Mouse (Mus musculus): ENCODE data around the gene Tbc1d10a. TPM values are rescaled to one million over a fixed set of nuclear protein-coding genes. Genes with fewer than 3 reads are reported as not detected.

The Tbc1d10a gene
- polyA plus RNA-seq, 1 experiment from 2014 or later = 42.3 TPM

DNA sequence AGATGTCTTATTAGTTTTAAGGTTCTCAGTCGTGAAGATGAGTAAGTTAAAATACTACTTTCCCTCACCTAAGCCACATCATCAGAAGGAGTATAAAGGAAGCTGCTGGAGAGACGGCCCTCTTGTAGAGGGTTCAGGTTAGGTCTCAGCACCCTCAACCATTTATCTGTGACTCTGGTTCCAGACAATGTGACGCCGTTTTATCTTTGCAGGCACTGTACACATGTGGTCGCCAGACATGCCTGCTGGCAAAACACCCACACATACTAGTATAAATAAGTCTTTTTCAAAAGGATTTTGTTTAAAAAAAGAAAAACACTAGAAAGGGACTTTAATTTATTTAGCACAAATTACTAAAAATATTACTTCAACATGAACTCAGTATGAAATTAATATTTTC is 30.9 kb upstream of the Tbc1d10a start:
- 55% methylated on average over 5 of the region's 5 CpGs for WGBS
- no peak for ATAC-seq (ENCODE audit: low FRiP score, low read depth)
- no peak overlapping the region for H3K4me2 ChIP-seq (replicated peaks)
- peaks cover 14% of the 10 kb centered on the region for H3K4me1 ChIP-seq
- H3K27me3 ChIP-seq = no peaks in the 10 kb centered on the region
- H3K4me3 ChIP-seq = no peak overlapping the region
- peaks cover 12% of the 10 kb centered on the region for H3K36me3 ChIP-seq
- H3K27ac ChIP-seq = no peak overlapping the region
- H3K9ac ChIP-seq = no peak overlapping the region
- no peaks in the 10 kb centered on the region for H3K9me3 ChIP-seq

- no peaks in the 10 kb centered on the region for H3K27me3 ChIP-seq
- 88% methylated on average over 3 of the region's 3 CpGs for WGBS
- ATAC-seq (ENCODE audit: low FRiP score, low read depth) = no peak
- H3K27ac ChIP-seq = no peak overlapping the region
- H3K9ac ChIP-seq = peak overlapping the region; percentile 1; the same call in 1 of the 2 replicates
- H3K36me3 ChIP-seq = peaks cover 32% of the 10 kb centered on the region
- peak overlapping the region; percentile 87; the same call in 1 of the 2 replicates for H3K4me2 ChIP-seq (replicated peaks)
- peaks cover 34% of the 10 kb centered on the region for H3K4me1 ChIP-seq
- no peaks in the 10 kb centered on the region for H3K9me3 ChIP-seq
- peak overlapping the region; percentile 75; the same call in 1 of the 2 replicates for H3K4me3 ChIP-seq
Measured at GRCm38 (mm10) chr11:4158676-4159075, 27.9 kb upstream of the Tbc1d10a start.

DNA sequence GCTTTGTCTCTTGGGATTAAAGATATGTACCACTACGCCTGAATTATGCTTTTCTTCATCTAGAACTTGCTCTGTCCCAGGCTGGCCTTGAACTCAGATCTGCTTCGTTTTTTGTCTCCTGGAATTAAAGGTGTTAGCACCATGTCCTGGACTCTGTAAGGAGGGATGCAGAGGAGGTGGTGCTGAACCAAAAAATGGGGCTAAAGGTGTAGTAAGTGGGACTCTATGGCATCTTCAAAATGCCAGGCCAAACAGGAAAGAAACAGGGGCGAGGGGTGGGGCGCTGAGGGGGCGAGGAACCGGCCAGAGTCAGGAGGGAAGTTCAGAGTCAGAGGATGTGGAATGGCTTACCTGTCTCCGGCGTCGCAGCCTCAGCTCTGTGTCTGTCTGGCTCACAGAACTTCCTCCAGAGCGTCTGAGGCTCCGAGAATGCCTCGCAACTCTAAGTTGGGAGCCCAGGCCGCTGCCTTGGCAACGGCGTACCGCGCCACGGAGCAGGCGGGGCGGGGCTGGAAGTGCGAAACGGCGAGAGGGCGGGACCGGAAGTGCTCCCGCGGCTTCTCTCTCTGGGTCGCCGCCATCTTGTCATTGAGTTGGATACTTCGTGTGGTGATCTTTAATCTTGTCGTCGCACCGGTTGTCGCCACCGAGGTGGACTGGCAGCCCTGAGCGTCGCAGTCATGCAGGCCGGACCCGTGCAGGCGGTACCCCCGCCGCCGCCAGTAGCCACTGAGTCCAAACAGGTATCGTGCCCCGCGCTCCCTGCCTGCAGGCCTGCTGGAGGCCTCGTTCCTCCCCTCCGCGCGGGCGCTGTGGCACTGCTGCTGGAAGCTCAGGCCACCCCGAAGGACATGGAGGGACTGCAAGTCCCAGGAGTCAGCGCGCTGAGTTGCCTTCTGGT is 26.5 kb upstream of the Tbc1d10a start, which contains the start of the genes Ccdc157 and Sf3a1:
Gene Ccdc157 (minus strand): TSS at position 486 of the 901 bp plus-strand sequence.
Gene Sf3a1 (plus strand): TSS at position 543 of the 901 bp plus-strand sequence.
- H3K36me3 ChIP-seq = peaks cover 40% of the 10 kb centered on the region
- H3K9me3 ChIP-seq = no peaks in the 10 kb centered on the region
- peak within 1 kb of the TSS; percentile 69; the same call in 1 of the 2 replicates for H3K27ac ChIP-seq
- peak within 1 kb of the TSS; percentile 81 for H3K9ac ChIP-seq
- WGBS = 1% methylated on average over 54 of the region's 54 CpGs
- peaks cover 46% of the 10 kb centered on the region for H3K4me1 ChIP-seq
- H3K4me3 ChIP-seq = peak within 1 kb of the TSS; percentile 75
- no peaks in the 10 kb centered on the region for H3K27me3 ChIP-seq
- peak; percentile 97 for ATAC-seq (ENCODE audit: low FRiP score, low read depth)
- H3K4me2 ChIP-seq (replicated peaks) = peak within 1 kb of the TSS; percentile 87

DNA sequence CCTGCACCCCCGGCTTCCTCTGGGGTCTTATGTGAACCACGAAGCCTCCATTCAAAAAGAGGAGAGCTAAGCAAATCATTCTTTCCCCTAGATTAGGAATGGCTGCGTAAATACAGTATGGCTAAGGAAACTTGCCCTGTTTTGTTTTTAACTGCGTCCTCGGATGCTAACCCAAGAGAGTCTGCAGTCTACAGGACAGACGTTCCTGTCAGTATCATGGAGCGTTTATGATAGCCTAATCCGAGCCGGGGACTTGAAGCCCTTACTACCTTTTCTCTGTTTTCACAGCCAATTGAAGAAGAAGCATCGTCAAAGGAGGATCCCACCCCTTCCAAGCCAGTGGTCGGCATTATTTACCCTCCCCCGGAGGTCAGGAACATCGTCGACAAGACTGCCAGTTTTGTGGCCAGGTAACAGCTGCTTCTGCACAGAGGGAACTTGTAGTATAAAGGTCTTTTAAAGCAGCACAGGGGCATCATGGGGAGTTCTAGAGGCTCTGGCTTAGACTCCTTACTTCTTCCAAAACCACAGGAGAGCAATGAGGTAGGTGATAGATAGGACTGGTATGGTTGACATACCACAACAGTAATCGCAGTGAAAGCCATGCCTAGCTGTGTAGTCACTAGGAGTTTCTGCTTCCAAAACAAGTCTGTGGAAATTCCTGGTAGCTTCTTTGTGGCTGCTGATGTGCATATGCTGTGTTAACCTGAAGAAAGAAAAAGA is 25.7 kb upstream of the Tbc1d10a start:
- ATAC-seq (ENCODE audit: low FRiP score, low read depth) = no peak
- H3K27ac ChIP-seq = peak overlapping the region; percentile 69; the same call in 1 of the 2 replicates
- peak overlapping the region; percentile 87 for H3K4me2 ChIP-seq (replicated peaks)
- no peaks in the 10 kb centered on the region for H3K9me3 ChIP-seq
- WGBS = 7% methylated on average over 15 of the region's 15 CpGs
- H3K36me3 ChIP-seq = peaks cover 48% of the 10 kb centered on the region
- H3K4me1 ChIP-seq = peaks cover 47% of the 10 kb centered on the region
- H3K9ac ChIP-seq = peak overlapping the region; percentile 81
- H3K27me3 ChIP-seq = no peaks in the 10 kb centered on the region
- H3K4me3 ChIP-seq = peak overlapping the region; percentile 75

- Histone ChIP-seq H3K4me1 (peaks cover 36% of the 10 kb centered on the region), H3K27ac (no peak overlapping the region), H3K9ac (peak overlapping the region; percentile 5; the same call in 1 of the 2 replicates), H3K4me2 (replicated peaks) (no peak overlapping the region), H3K4me3 (no peak overlapping the region), H3K36me3 (peaks cover 86% of the 10 kb centered on the region), H3K27me3 (no peaks in the 10 kb centered on the region), H3K9me3 (no peaks in the 10 kb centered on the region)
- WGBS = 71% methylated on average over 2 of the region's 2 CpGs
- no peak for ATAC-seq (ENCODE audit: low FRiP score, low read depth)
Measured at GRCm38 (mm10) chr11:4164701-4165100, 21.9 kb upstream of the Tbc1d10a start.

DNA sequence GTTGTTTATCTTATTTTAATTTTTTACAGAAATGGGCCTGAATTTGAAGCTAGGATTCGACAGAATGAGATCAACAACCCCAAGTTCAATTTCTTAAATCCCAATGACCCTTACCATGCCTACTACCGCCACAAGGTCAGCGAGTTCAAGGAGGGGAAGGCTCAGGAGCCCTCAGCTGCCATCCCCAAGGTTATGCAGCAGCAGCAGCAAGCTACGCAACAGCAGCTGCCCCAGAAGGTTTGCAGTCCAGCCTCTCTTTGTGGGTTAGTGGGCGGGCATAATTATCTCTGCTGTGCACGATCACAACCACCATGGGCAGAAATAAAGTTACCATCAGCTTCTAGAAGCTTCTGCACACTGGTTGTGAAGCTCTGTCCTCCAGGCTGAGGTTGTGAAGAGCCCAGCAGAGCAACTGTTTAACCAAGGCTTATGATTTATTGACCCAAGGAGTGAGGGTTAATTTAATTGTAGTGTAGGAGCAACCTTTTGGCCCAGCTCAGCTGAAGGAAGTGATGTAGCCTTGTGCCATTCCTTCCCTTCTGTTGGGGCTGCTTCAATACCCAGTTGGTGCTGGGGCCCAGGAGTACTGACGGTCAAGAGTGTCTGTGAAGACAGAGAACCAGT is 20.0 kb upstream of the Tbc1d10a start:
- H3K27ac ChIP-seq = no peak overlapping the region
- H3K9ac ChIP-seq = no peak overlapping the region
- 94% methylated on average over 7 of the region's 7 CpGs for WGBS
- no peaks in the 10 kb centered on the region for H3K9me3 ChIP-seq
- no peak for ATAC-seq (ENCODE audit: low FRiP score, low read depth)
- no peak overlapping the region for H3K4me2 ChIP-seq (replicated peaks)
- no peaks in the 10 kb centered on the region for H3K27me3 ChIP-seq
- peaks cover 25% of the 10 kb centered on the region for H3K4me1 ChIP-seq
- H3K36me3 ChIP-seq = peaks cover 100% of the 10 kb centered on the region
- H3K4me3 ChIP-seq = no peak overlapping the region

GRCm38 (mm10) chr11:4174586-4174985 is 12.0 kb upstream of the Tbc1d10a start:
- Histone ChIP-seq H3K4me1 (no peaks in the 10 kb centered on the region), H3K36me3 (peaks cover 100% of the 10 kb centered on the region), H3K27me3 (no peaks in the 10 kb centered on the region), H3K27ac (no peak overlapping the region), H3K4me3 (no peak overlapping the region), H3K9me3 (no peaks in the 10 kb centered on the region), H3K4me2 (replicated peaks) (no peak overlapping the region), H3K9ac (no peak overlapping the region)
- no peak for ATAC-seq (ENCODE audit: low FRiP score, low read depth)
- WGBS = 81% methylated on average over 5 of the region's 5 CpGs

DNA sequence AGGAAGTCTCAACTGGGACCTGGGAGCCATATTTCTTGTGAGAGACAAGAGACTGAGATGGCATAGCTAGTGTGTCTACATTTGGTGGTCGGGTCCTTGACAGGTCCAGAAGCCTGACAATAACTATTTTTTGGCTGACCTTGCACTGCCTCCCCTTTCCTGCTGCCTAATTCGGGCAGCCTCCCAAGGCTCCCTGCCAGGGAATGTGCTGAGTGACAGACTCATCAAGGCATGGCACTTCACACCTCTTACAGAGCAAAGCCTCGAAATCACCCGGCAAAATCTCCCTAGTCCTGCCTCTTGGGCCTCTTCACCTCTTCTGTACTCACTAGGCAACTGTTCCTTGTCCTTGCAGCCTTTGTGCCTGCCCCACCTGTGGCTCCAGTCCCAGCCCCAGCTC is 8.9 kb upstream of the Tbc1d10a start:
- Histone ChIP-seq H3K9me3 (no peaks in the 10 kb centered on the region), H3K27me3 (no peaks in the 10 kb centered on the region), H3K9ac (no peak overlapping the region), H3K4me1 (no peaks in the 10 kb centered on the region), H3K4me2 (replicated peaks) (no peak overlapping the region), H3K27ac (no peak overlapping the region), H3K4me3 (no peak overlapping the region), H3K36me3 (peaks cover 98% of the 10 kb centered on the region)
- no peak for ATAC-seq (ENCODE audit: low FRiP score, low read depth)
- 69% methylated on average over 4 of the region's 4 CpGs for WGBS

DNA sequence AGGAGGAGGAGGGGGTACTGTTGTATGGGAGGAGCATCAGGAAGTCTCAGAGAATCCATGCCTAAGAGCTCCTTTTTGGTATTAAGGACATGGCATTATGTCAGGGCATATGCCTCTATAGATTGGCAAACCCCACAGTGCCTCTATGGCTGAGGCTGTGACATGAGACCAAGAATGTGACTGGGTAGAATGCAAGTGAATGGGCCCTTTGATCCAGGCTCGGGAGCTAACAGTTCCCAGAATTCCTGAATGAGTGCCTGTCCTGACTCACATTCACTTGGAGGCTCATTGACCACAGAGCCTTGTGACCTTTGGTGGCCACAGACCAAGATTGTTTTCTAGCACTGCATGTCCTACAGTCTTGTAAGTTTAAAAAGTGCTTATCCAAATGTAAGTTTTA is 4.5 kb upstream of the Tbc1d10a start:
- Histone ChIP-seq H3K9ac (no peak overlapping the region), H3K4me2 (replicated peaks) (no peak overlapping the region), H3K27me3 (no peaks in the 10 kb centered on the region), H3K4me1 (peaks cover under 1% of the 10 kb centered on the region; the same call in 1 of the 2 replicates), H3K4me3 (no peak overlapping the region), H3K36me3 (peaks cover 61% of the 10 kb centered on the region), H3K9me3 (no peaks in the 10 kb centered on the region), H3K27ac (no peak overlapping the region)
- no peak for ATAC-seq (ENCODE audit: low FRiP score, low read depth)
- 18% methylated on average over 1 of the region's 1 CpGs for WGBS

DNA sequence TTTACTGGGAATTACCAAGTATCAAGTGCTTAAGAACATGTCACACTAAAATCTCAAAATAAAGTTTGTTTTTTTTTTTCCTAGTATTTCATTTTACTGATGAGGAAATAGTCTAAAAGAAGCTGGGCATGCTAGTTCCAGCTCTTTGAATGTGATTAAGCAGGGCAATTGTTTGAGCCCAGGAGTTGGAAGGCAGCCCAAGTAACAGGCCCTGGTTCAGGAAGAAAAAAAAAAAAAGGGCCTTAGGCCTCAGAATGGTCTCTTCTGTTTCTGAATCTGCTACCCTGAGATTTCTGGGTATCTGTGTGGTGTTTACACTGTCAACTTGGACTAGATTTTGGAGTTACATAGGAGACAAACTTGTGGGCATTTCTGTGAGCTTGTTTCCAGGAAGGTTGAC is 3.1 kb upstream of the Tbc1d10a start:
- ATAC-seq (ENCODE audit: low FRiP score, low read depth) = no peak
- Histone ChIP-seq H3K36me3 (peaks cover 46% of the 10 kb centered on the region), H3K4me2 (replicated peaks) (no peak overlapping the region)

GRCm38 (mm10) chr11:4184251-4184952 is 2.2 kb upstream of the Tbc1d10a start:
- WGBS = 74% methylated on average over 4 of the region's 4 CpGs
- Histone ChIP-seq H3K36me3 (peaks cover 37% of the 10 kb centered on the region), H3K4me1 (peaks cover 23% of the 10 kb centered on the region), H3K27ac (no peak overlapping the region), H3K4me2 (replicated peaks) (no peak overlapping the region), H3K4me3 (no peak overlapping the region), H3K9ac (no peak overlapping the region), H3K27me3 (no peaks in the 10 kb centered on the region), H3K9me3 (no peaks in the 10 kb centered on the region)
- ATAC-seq (ENCODE audit: low FRiP score, low read depth) = no peak

More for the DNA sequence above, 3.1 kb upstream of the Tbc1d10a start:
- Histone ChIP-seq H3K9ac (no peak overlapping the region), H3K4me1 (peaks cover 15% of the 10 kb centered on the region), H3K27me3 (no peaks in the 10 kb centered on the region), H3K4me3 (no peak overlapping the region), H3K27ac (no peak overlapping the region), H3K9me3 (no peaks in the 10 kb centered on the region)

Data from limb, embryonic 13.5 days (tissue).